Mouse (Mus musculus) heart, adult 2 months (tissue): ENCODE measurements around the gene Tex35.
A peak's percentile ranks its signal among the peaks of the same experiment; 100 is the strongest.

ENCODE experiments used
- CTCF ChIP-seq: fragments of 200-600 bp; IDR thresholded peaks from 2 replicates; pipeline ENCODE4 v1.8.1; 2022; ENCODE audit warnings: antibody characterized with exemption, mild to moderate bottlenecking, moderate library complexity
- EP300 ChIP-seq: fragments of 200-500 bp; IDR thresholded peaks from 2 replicates; pipeline ENCODE4 v1.6.1; 2011; ENCODE audit warnings: low read depth, low read length, control low read depth; ENCODE audit not compliant: insufficient read depth
- POLR2A ChIP-seq: fragments of 200-500 bp; IDR thresholded peaks from 2 replicates; pipeline ENCODE4 v1.6.1; 2011; ENCODE audit warnings: mild to moderate bottlenecking, low read depth, low read length, control low read depth; ENCODE audit not compliant: insufficient read depth

- TF ChIP-seq POLR2A (no peak), CTCF (no peak), EP300 (0 out of 2 replicates have a peak, but pooled peaks have one; percentile 13)
These were observed 46.0 kb downstream of the Tex35 start for GRCm38 (mm10) chr1:157062445-157062825.
